Mouse (Mus musculus): ENCODE results near the gene Fbxo33. TPM values are rescaled to one million over a fixed set of nuclear protein-coding genes. Genes with fewer than 3 reads are reported as not detected.

Fbxo33 gene
- total RNA-seq, 2 experiments from 2014 or later, result 34.4 to 42.7 TPM

GRCm38 (mm10) chr12:59205571-59205970 is 14.0 kb downstream of the Fbxo33 start:
- no peak for ATAC-seq (replicated peaks; ENCODE audit: low FRiP score, poor library complexity, severe bottlenecking)

GRCm38 (mm10) chr12:59199361-59199760 is 20.2 kb downstream of the Fbxo33 start:
- no peak for ATAC-seq (replicated peaks; ENCODE audit: low FRiP score, poor library complexity, severe bottlenecking)

- no peak for ATAC-seq (replicated peaks; ENCODE audit: low FRiP score, poor library complexity, severe bottlenecking)
These were observed 20.8 kb downstream of the Fbxo33 start for GRCm38 (mm10) chr12:59198750-59199149.

GRCm38 (mm10) chr12:59195941-59196340 is 23.6 kb downstream of the Fbxo33 start:
- ATAC-seq (replicated peaks; ENCODE audit: low FRiP score, poor library complexity, severe bottlenecking), result no peak

GRCm38 (mm10) chr12:59195065-59195464 is 24.5 kb downstream of the Fbxo33 start:
- no peak for ATAC-seq (replicated peaks; ENCODE audit: low FRiP score, poor library complexity, severe bottlenecking)

- peak; percentile 57 for ATAC-seq (replicated peaks; ENCODE audit: low FRiP score, poor library complexity, severe bottlenecking)
These were observed 25.1 kb downstream of the Fbxo33 start for GRCm38 (mm10) chr12:59194341-59195003.

- ATAC-seq (replicated peaks; ENCODE audit: low FRiP score, poor library complexity, severe bottlenecking), result no peak
These were observed 25.9 kb downstream of the Fbxo33 start for GRCm38 (mm10) chr12:59193637-59194036.

- no peak for ATAC-seq (replicated peaks; ENCODE audit: low FRiP score, poor library complexity, severe bottlenecking)
These were observed 31.3 kb downstream of the Fbxo33 start for GRCm38 (mm10) chr12:59188086-59188682.

- ATAC-seq (replicated peaks; ENCODE audit: low FRiP score, poor library complexity, severe bottlenecking), result no peak
These were observed 41.7 kb downstream of the Fbxo33 start for GRCm38 (mm10) chr12:59177814-59178213.

GRCm38 (mm10) chr12:59169935-59170334 is 49.6 kb downstream of the Fbxo33 start:
- no peak for ATAC-seq (replicated peaks; ENCODE audit: low FRiP score, poor library complexity, severe bottlenecking)

GRCm38 (mm10) chr12:59166557-59166956 is 53.0 kb downstream of the Fbxo33 start:
- ATAC-seq (replicated peaks; ENCODE audit: low FRiP score, poor library complexity, severe bottlenecking), result no peak

- ATAC-seq (replicated peaks; ENCODE audit: low FRiP score, poor library complexity, severe bottlenecking), result peak; percentile 72
These were observed 55.0 kb downstream of the Fbxo33 start for GRCm38 (mm10) chr12:59164522-59164921.

GRCm38 (mm10) chr12:59162797-59163196 is 56.7 kb downstream of the Fbxo33 start:
- ATAC-seq (replicated peaks; ENCODE audit: low FRiP score, poor library complexity, severe bottlenecking), result no peak

GRCm38 (mm10) chr12:59161091-59161490 is 58.4 kb downstream of the Fbxo33 start:
- no peak for ATAC-seq (replicated peaks; ENCODE audit: low FRiP score, poor library complexity, severe bottlenecking)

Other genes with a start within 250 kb of the Fbxo33 start
- 18.6 and 22.2 TPM in 2 replicates for gene Sec23a, start 207.7 kb downstream of the Fbxo33 start, total RNA-seq (2015; ENCODE audit: low replicate concordance)
- 19.2 and 21.2 TPM in 2 replicates for gene Sec23a, start 207.7 kb downstream of the Fbxo33 start, total RNA-seq (2017; ENCODE audit: low replicate concordance)
- gene Gemin2, start 206.3 kb downstream of the Fbxo33 start, total RNA-seq (2015; ENCODE audit: low replicate concordance), result 8.4 and 12.3 TPM in 2 replicates
- gene Gemin2, start 206.3 kb downstream of the Fbxo33 start, total RNA-seq (2017; ENCODE audit: low replicate concordance), result 3.2 and 9.5 TPM in 2 replicates
- gene Trappc6b, start 158.3 kb downstream of the Fbxo33 start, total RNA-seq (2015; ENCODE audit: low replicate concordance), result 12.3 and 19.0 TPM in 2 replicates
- gene Trappc6b, start 158.3 kb downstream of the Fbxo33 start, total RNA-seq (2017; ENCODE audit: low replicate concordance), result 29.1 and 35.3 TPM in 2 replicates
- gene Pnn, start 152.8 kb downstream of the Fbxo33 start, total RNA-seq (2015; ENCODE audit: low replicate concordance), result 22.3 and 24.5 TPM in 2 replicates
- gene Pnn, start 152.8 kb downstream of the Fbxo33 start, total RNA-seq (2017; ENCODE audit: low replicate concordance), result 23.3 and 40.4 TPM in 2 replicates
- gene Mia2, start 123.9 kb downstream of the Fbxo33 start, total RNA-seq (2015; ENCODE audit: low replicate concordance), result 40.5 and 54.1 TPM in 2 replicates
- gene Mia2, start 123.9 kb downstream of the Fbxo33 start, total RNA-seq (2017; ENCODE audit: low replicate concordance), result 66.7 and 125 TPM in 2 replicates